Mouse (Mus musculus) heart, adult 2 months (tissue): ENCODE results near the gene Snx15.

Experiments used
- CTCF ChIP-seq: fragments of 200-600 bp; IDR thresholded peaks from 2 replicates; pipeline ENCODE4 v1.8.1; 2022; ENCODE audit warnings: antibody characterized with exemption, mild to moderate bottlenecking, moderate library complexity
- POLR2A ChIP-seq: fragments of 200-500 bp; IDR thresholded peaks from 2 replicates; pipeline ENCODE4 v1.6.1; 2011; ENCODE audit warnings: mild to moderate bottlenecking, low read depth, low read length, control low read depth; ENCODE audit not compliant: insufficient read depth

GRCm38 (mm10) chr19:6097847-6098246 is 30.3 kb downstream of the Snx15 start:
- TF ChIP-seq CTCF (no peak), POLR2A (no peak)
